Mouse (Mus musculus): Measurements from ENCODE around the gene Dclk2. TPM values are rescaled to one million over a fixed set of nuclear protein-coding genes. Genes with fewer than 3 reads are reported as not detected.

The Dclk2 gene
- polyA plus RNA-seq, 1 experiment from 2014 or later: 5.1 TPM

GRCm38 (mm10) chr3:86819372-86819771 lies 101.3 kb downstream of the Dclk2 start:
- no peak for ATAC-seq (ENCODE audit: insufficient number of reproducible peaks, low FRiP score)
- Histone ChIP-seq H3K4me3 (no peak overlapping the region), H3K9ac (no peak overlapping the region), H3K4me2 (no peak overlapping the region), H3K36me3 (no peaks in the 10 kb centered on the region), H3K4me1 (replicated peaks) (peaks cover 6% of the 10 kb centered on the region; the same call in 1 of the 2 replicates), H3K9me3 (replicated peaks) (no peaks in the 10 kb centered on the region), H3K27me3 (replicated peaks) (no peaks in the 10 kb centered on the region), H3K27ac (ENCODE audit: poor library complexity, severe bottlenecking) (no peak overlapping the region)
- WGBS: 94% methylated on average over 6 of the region's 6 CpGs

GRCm38 (mm10) chr3:86818001-86818585 lies 102.6 kb downstream of the Dclk2 start:
- no peak for ATAC-seq (ENCODE audit: insufficient number of reproducible peaks, low FRiP score)
- no peak overlapping the region for H3K4me2 ChIP-seq
- H3K36me3 ChIP-seq: no peaks in the 10 kb centered on the region

GRCm38 (mm10) chr3:86812689-86813088 lies 108.0 kb downstream of the Dclk2 start:
- peak; percentile 80 for ATAC-seq (ENCODE audit: insufficient number of reproducible peaks, low FRiP score)
- H3K36me3 ChIP-seq: no peaks in the 10 kb centered on the region
- peaks cover 9% of the 10 kb centered on the region; the same call in 1 of the 2 replicates for H3K4me1 ChIP-seq (replicated peaks)
- H3K27ac ChIP-seq (ENCODE audit: poor library complexity, severe bottlenecking): no peak overlapping the region
- H3K9me3 ChIP-seq (replicated peaks): no peaks in the 10 kb centered on the region
- no peak overlapping the region for H3K4me2 ChIP-seq
- no peak overlapping the region for H3K9ac ChIP-seq
- H3K4me3 ChIP-seq: no peak overlapping the region
- WGBS: 13% methylated on average over 3 of the region's 3 CpGs
- H3K27me3 ChIP-seq (replicated peaks): no peaks in the 10 kb centered on the region

More at GRCm38 (mm10) chr3:86818001-86818585, 102.6 kb downstream of the Dclk2 start:
- Histone ChIP-seq H3K4me1 (replicated peaks) (peaks cover 6% of the 10 kb centered on the region; the same call in 1 of the 2 replicates), H3K9ac (no peak overlapping the region), H3K4me3 (no peak overlapping the region), H3K27ac (ENCODE audit: poor library complexity, severe bottlenecking) (no peak overlapping the region), H3K9me3 (replicated peaks) (no peaks in the 10 kb centered on the region), H3K27me3 (replicated peaks) (no peaks in the 10 kb centered on the region)
- WGBS: 83% methylated on average over 13 of the region's 13 CpGs

- WGBS: 86% methylated on average over 5 of the region's 5 CpGs
- H3K27me3 ChIP-seq (replicated peaks): no peaks in the 10 kb centered on the region
- H3K36me3 ChIP-seq: no peaks in the 10 kb centered on the region
- H3K27ac ChIP-seq (ENCODE audit: poor library complexity, severe bottlenecking): no peak overlapping the region
- no peak overlapping the region for H3K9ac ChIP-seq
- H3K9me3 ChIP-seq (replicated peaks): no peaks in the 10 kb centered on the region
- H3K4me3 ChIP-seq: no peak overlapping the region
- H3K4me2 ChIP-seq: no peak overlapping the region
- peaks cover 9% of the 10 kb centered on the region; the same call in 1 of the 2 replicates for H3K4me1 ChIP-seq (replicated peaks)
- ATAC-seq (ENCODE audit: insufficient number of reproducible peaks, low FRiP score): no peak
Measured at GRCm38 (mm10) chr3:86810908-86811307, 109.7 kb downstream of the Dclk2 start.

- H3K27ac ChIP-seq (ENCODE audit: poor library complexity, severe bottlenecking): no peak overlapping the region
- no peak overlapping the region for H3K9ac ChIP-seq
- no peaks in the 10 kb centered on the region for H3K27me3 ChIP-seq (replicated peaks)
- peaks cover 11% of the 10 kb centered on the region for H3K4me1 ChIP-seq (replicated peaks)
- H3K4me3 ChIP-seq: no peak overlapping the region
- H3K36me3 ChIP-seq: 0 out of 2 replicates have a peak, but pooled peaks cover 3% of the 10 kb centered on the region
- no peaks in the 10 kb centered on the region for H3K9me3 ChIP-seq (replicated peaks)
- H3K4me2 ChIP-seq: no peak overlapping the region
- no peak for ATAC-seq (ENCODE audit: insufficient number of reproducible peaks, low FRiP score)
- WGBS: 35% methylated on average over 2 of the region's 2 CpGs
Measured at GRCm38 (mm10) chr3:86809646-86810045, 111.0 kb downstream of the Dclk2 start.

GRCm38 (mm10) chr3:86809199-86809598 lies 111.5 kb downstream of the Dclk2 start:
- Histone ChIP-seq H3K4me3 (no peak overlapping the region), H3K9me3 (replicated peaks) (no peaks in the 10 kb centered on the region), H3K4me1 (replicated peaks) (peaks cover 15% of the 10 kb centered on the region), H3K4me2 (no peak overlapping the region), H3K27me3 (replicated peaks) (no peaks in the 10 kb centered on the region), H3K27ac (ENCODE audit: poor library complexity, severe bottlenecking) (no peak overlapping the region), H3K36me3 (0 out of 2 replicates have a peak, but pooled peaks cover 3% of the 10 kb centered on the region), H3K9ac (no peak overlapping the region)
- 74% methylated on average over 9 of the region's 9 CpGs for WGBS
- no peak for ATAC-seq (ENCODE audit: insufficient number of reproducible peaks, low FRiP score)

GRCm38 (mm10) chr3:86807750-86808467 lies 112.7 kb downstream of the Dclk2 start:
- no peak overlapping the region for H3K27ac ChIP-seq (ENCODE audit: poor library complexity, severe bottlenecking)
- no peak overlapping the region for H3K9ac ChIP-seq
- WGBS: 77% methylated on average over 14 of the region's 14 CpGs
- no peaks in the 10 kb centered on the region for H3K27me3 ChIP-seq (replicated peaks)
- 0 out of 2 replicates have a peak, but pooled peaks cover 3% of the 10 kb centered on the region for H3K36me3 ChIP-seq
- no peak for ATAC-seq (ENCODE audit: insufficient number of reproducible peaks, low FRiP score)
- no peaks in the 10 kb centered on the region for H3K9me3 ChIP-seq (replicated peaks)
- no peak overlapping the region for H3K4me3 ChIP-seq
- no peak overlapping the region for H3K4me2 ChIP-seq
- peaks cover 22% of the 10 kb centered on the region for H3K4me1 ChIP-seq (replicated peaks)

- Histone ChIP-seq H3K27ac (ENCODE audit: poor library complexity, severe bottlenecking) (no peak overlapping the region), H3K36me3 (0 out of 2 replicates have a peak, but pooled peaks cover 3% of the 10 kb centered on the region), H3K4me2 (no peak overlapping the region), H3K4me3 (no peak overlapping the region), H3K9me3 (replicated peaks) (no peaks in the 10 kb centered on the region), H3K27me3 (replicated peaks) (no peaks in the 10 kb centered on the region), H3K9ac (no peak overlapping the region), H3K4me1 (replicated peaks) (peaks cover 24% of the 10 kb centered on the region)
- 90% methylated on average over 9 of the region's 9 CpGs for WGBS
- no peak for ATAC-seq (ENCODE audit: insufficient number of reproducible peaks, low FRiP score)
Measured at GRCm38 (mm10) chr3:86806834-86807233, 113.8 kb downstream of the Dclk2 start.

GRCm38 (mm10) chr3:86804265-86804664 lies 116.4 kb downstream of the Dclk2 start:
- Histone ChIP-seq H3K4me2 (no peak overlapping the region), H3K4me3 (no peak overlapping the region), H3K9me3 (replicated peaks) (no peaks in the 10 kb centered on the region), H3K36me3 (0 out of 2 replicates have a peak, but pooled peaks cover 3% of the 10 kb centered on the region), H3K27me3 (replicated peaks) (no peaks in the 10 kb centered on the region), H3K9ac (no peak overlapping the region), H3K4me1 (replicated peaks) (peaks cover 22% of the 10 kb centered on the region), H3K27ac (ENCODE audit: poor library complexity, severe bottlenecking) (peak overlapping the region; percentile 8; the same call in 1 of the 2 replicates)
- WGBS: 65% methylated on average over 9 of the region's 9 CpGs
- ATAC-seq (ENCODE audit: insufficient number of reproducible peaks, low FRiP score): no peak

- Histone ChIP-seq H3K9me3 (replicated peaks) (no peaks in the 10 kb centered on the region), H3K9ac (no peak overlapping the region), H3K4me2 (no peak overlapping the region), H3K27ac (ENCODE audit: poor library complexity, severe bottlenecking) (no peak overlapping the region), H3K27me3 (replicated peaks) (no peaks in the 10 kb centered on the region), H3K4me3 (no peak overlapping the region), H3K4me1 (replicated peaks) (peaks cover 26% of the 10 kb centered on the region), H3K36me3 (0 out of 2 replicates have a peak, but pooled peaks cover 3% of the 10 kb centered on the region)
- ATAC-seq (ENCODE audit: insufficient number of reproducible peaks, low FRiP score): no peak
- 41% methylated on average over 8 of the region's 8 CpGs for WGBS
Measured at GRCm38 (mm10) chr3:86802825-86803224, 117.8 kb downstream of the Dclk2 start.

- Histone ChIP-seq H3K9ac (no peak overlapping the region), H3K9me3 (replicated peaks) (no peaks in the 10 kb centered on the region), H3K4me1 (replicated peaks) (peaks cover 29% of the 10 kb centered on the region), H3K27ac (ENCODE audit: poor library complexity, severe bottlenecking) (no peak overlapping the region), H3K4me2 (no peak overlapping the region), H3K27me3 (replicated peaks) (no peaks in the 10 kb centered on the region), H3K36me3 (0 out of 2 replicates have a peak, but pooled peaks cover 3% of the 10 kb centered on the region), H3K4me3 (no peak overlapping the region)
- ATAC-seq (ENCODE audit: insufficient number of reproducible peaks, low FRiP score): no peak
- WGBS: 89% methylated on average over 8 of the region's 8 CpGs
Measured at GRCm38 (mm10) chr3:86800841-86801240, 119.8 kb downstream of the Dclk2 start.

Data from heart, embryonic 12.5 days (tissue).